Mouse (Mus musculus) inflammation-experienced regulatory T-cells (primary cell): ENCODE data around the gene Bpifb6. TPM values are rescaled to one million over a fixed set of nuclear protein-coding genes. Genes with fewer than 3 reads are reported as not detected.

Source experiments
- polyA plus RNA-seq, 2 experiments: library from polyadenylated mRNA; unstranded; fragments of 100-300 nt; shearing (Covaris generic); gene quantifications; one replicate each; pipeline ENCODE4 v1.2.1; 2017

The Bpifb6 gene
- polyA plus RNA-seq = not detected

DNA sequence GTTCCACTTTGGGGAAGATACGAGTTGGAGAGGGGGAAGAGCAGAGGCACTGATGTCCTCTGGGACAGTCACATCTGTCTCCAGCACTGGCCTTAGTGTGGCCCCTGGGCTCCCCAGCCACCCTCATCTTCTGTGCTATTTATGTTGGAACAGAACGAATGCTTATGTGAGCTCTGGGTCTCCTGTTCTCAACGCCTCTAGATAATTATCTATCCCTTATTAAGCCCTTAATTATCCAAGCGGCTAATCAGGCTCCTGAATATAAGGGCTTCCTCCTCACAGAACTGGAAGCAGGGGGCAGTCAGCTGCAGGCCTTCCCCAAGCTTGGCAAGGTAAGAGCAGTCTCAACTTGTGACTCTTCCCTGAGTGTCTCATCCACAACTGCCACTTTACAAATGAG lies at the start of gene Bpifb6:
Gene Bpifb6, plus strand, starts transcription at position 301 of the 400 bp plus-strand sequence.

DNA sequence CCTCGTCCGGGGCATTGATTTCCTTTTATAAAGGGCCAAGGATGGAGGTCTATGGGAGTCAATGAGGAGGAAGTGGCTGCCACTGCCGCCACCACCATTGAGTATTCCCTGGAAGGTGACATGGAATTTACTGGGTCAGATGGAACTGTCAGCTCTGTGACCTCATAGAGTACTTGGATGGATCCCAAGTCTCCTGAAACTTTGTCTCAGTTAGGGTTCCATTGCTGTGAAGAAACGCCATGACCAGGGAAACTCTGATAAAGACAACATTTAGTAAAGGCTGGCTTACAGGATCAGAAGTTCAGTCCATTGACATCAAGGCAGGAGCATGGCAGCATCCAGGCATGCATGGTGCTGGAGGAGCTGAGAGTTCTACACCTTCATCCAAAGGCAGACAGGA lies 29.2 kb upstream of the Bpifb6 start, which contains the start of gene Sun5:
Gene Sun5, minus strand, starts transcription at position 101 of the 400 bp plus-strand sequence.

DNA sequence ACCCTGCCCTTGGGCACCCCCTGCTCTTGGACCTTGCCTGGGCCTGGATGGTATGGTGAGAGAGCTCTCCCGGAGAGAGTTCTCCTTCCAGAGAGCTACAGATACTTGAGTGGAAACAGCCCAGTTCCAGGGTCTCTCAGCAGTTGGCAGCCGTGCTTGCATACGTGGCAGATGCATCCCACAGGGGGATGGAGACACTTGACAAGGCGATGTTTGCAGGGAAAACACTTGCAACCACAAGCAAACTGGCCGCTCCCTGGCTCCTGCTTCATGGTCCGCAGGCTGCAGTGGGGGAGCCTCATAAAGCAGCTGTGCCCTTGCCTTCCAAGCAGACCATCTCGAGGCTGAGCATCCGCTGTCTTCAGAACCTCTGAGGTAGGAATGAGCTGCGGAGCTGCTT lies 25.4 kb upstream of the Bpifb6 start, which contains the start of gene Bpifb2:
Gene Bpifb2, plus strand, starts transcription at position 301 of the 400 bp plus-strand sequence.

DNA sequence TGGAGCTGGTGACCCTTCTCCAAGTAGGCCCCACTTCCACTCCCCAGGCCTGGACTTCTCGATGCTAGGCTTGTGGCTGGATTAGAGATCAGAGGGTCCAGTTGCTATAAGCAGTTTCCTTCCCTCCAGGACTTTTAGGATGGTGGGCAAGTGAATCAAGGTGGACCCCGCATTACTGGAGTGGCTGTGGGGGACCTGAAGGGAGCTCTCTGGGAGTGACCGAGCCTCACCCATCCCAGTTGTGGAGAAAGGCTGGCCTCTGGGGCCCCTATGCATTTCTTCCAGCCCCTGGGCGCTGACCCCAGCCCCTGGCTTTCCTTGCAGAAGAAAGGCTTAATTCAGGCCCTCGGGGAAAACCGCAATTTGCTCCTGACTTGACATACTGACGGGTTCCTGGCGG lies 17.7 kb downstream of the Bpifb6 start, which contains the start of gene Bpifb3:
Gene Bpifb3, plus strand, starts transcription at position 301 of the 400 bp plus-strand sequence.

DNA sequence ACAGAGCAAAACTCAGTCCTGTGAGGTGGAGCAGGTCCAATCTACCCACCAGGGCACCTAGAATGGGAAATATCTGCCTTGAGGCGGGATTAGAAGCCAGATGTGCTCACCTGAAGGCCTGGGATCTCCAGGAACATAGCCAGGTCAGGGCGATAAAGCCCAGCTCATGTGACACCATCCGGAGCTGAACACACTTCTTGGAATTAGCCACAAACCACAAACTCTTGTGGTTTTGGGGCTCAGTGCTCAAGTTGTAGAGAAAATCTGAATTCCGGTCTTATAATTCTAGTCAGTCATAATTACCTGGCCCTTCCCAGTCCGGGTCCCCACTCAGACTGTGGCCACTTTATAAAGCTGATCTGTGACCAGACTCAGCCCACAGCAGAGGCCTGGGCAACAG lies 37.7 kb downstream of the Bpifb6 start, which contains the start of gene Bpifb4:
Gene Bpifb4, plus strand, starts transcription at position 370 of the 400 bp plus-strand sequence.

Other genes with a start within 250 kb of the Bpifb6 start
- gene Dnmt3c, start 203.7 kb upstream of the Bpifb6 start, polyA plus RNA-seq = under 1 TPM in 1 of 2 experiments, not detected in 1; 0.56 TPM
- gene Mapre1, start 159.1 kb upstream of the Bpifb6 start, polyA plus RNA-seq = 100 to 1,000 TPM; 176 to 189 TPM
- gene Efcab8, start 120.5 kb upstream of the Bpifb6 start, polyA plus RNA-seq = under 1 TPM; 0.22 to 0.70 TPM
- 1 to 10 TPM in 1 of 2 experiments, not detected in 1; 1.3 TPM for gene Sun5, start 29.3 kb upstream of the Bpifb6 start, polyA plus RNA-seq
- under 1 TPM in 1 of 2 experiments, not detected in 1; 0.40 TPM for gene Bpifb2, start 25.3 kb upstream of the Bpifb6 start, polyA plus RNA-seq
- gene Bpifb3, start 17.8 kb downstream of the Bpifb6 start, polyA plus RNA-seq = not detected
- not detected for gene Bpifb4, start 37.8 kb downstream of the Bpifb6 start, polyA plus RNA-seq
- not detected for gene Bpifa6, start 74.6 kb downstream of the Bpifb6 start, polyA plus RNA-seq
- gene Bpifa2, start 107.9 kb downstream of the Bpifb6 start, polyA plus RNA-seq = over 10,000 TPM in 1 of 2 experiments, 1 to 10 TPM in 1; 5.4 to 48,090 TPM
- not detected for gene Bpifa3, start 229.9 kb downstream of the Bpifb6 start, polyA plus RNA-seq
- gene Bpifa1, start 242.5 kb downstream of the Bpifb6 start, polyA plus RNA-seq = not detected